Mouse (Mus musculus): ENCODE results near the gene Dlgap3. TPM values are rescaled to one million over a fixed set of nuclear protein-coding genes. Genes with fewer than 3 reads are reported as not detected.

Gene Dlgap3
- polyA plus RNA-seq, 1 experiment: not detected

- no peak overlapping the region for H3K27ac ChIP-seq (ENCODE audit: insufficient read depth, low read length)
- TF ChIP-seq CTCF (IDR thresholded peaks at IDR 0.05; ENCODE audit: borderline replicate concordance, insufficient read depth, low read length) (no peak), POLR2A (IDR thresholded peaks at IDR 0.05; ENCODE audit: low read depth, low read length) (no peak)
- no peaks in the 10 kb centered on the region for H3K4me1 ChIP-seq (ENCODE audit: control insufficient read depth, insufficient read depth, low read length)
- H3K4me3 ChIP-seq (ENCODE audit: insufficient read depth, low read length): no peak overlapping the region
Observed at GRCm38 (mm10) chr4:127157746-127158145, 11.3 kb upstream of the Dlgap3 start.

GRCm38 (mm10) chr4:127163926-127164325 is 5.1 kb upstream of the Dlgap3 start:
- Histone ChIP-seq H3K4me1 (ENCODE audit: control insufficient read depth, insufficient read depth, low read length) (no peaks in the 10 kb centered on the region), H3K27ac (ENCODE audit: insufficient read depth, low read length) (no peak overlapping the region), H3K4me3 (ENCODE audit: insufficient read depth, low read length) (no peak overlapping the region)
- TF ChIP-seq CTCF (IDR thresholded peaks at IDR 0.05; ENCODE audit: borderline replicate concordance, insufficient read depth, low read length): no peak
- TF ChIP-seq POLR2A (IDR thresholded peaks at IDR 0.05; ENCODE audit: low read depth, low read length): no peak

- Histone ChIP-seq H3K4me3 (ENCODE audit: insufficient read depth, low read length) (no peak overlapping the region), H3K27ac (ENCODE audit: insufficient read depth, low read length) (no peak overlapping the region), H3K4me1 (ENCODE audit: control insufficient read depth, insufficient read depth, low read length) (no peaks in the 10 kb centered on the region)
- no peak for TF ChIP-seq POLR2A (IDR thresholded peaks at IDR 0.05; ENCODE audit: low read depth, low read length)
- TF ChIP-seq CTCF (IDR thresholded peaks at IDR 0.05; ENCODE audit: borderline replicate concordance, insufficient read depth, low read length): no peak
Observed at GRCm38 (mm10) chr4:127167096-127167495, 1.9 kb upstream of the Dlgap3 start.

- Histone ChIP-seq H3K27ac (ENCODE audit: insufficient read depth, low read length) (no peak overlapping the region), H3K4me1 (ENCODE audit: control insufficient read depth, insufficient read depth, low read length) (no peaks in the 10 kb centered on the region), H3K4me3 (ENCODE audit: insufficient read depth, low read length) (no peak overlapping the region)
- TF ChIP-seq CTCF (IDR thresholded peaks at IDR 0.05; ENCODE audit: borderline replicate concordance, insufficient read depth, low read length) (no peak), POLR2A (IDR thresholded peaks at IDR 0.05; ENCODE audit: low read depth, low read length) (no peak)
Observed at GRCm38 (mm10) chr4:127167731-127168130, 1.3 kb upstream of the Dlgap3 start.

- Histone ChIP-seq H3K4me3 (ENCODE audit: insufficient read depth, low read length) (peak overlapping the region; percentile 15), H3K4me1 (ENCODE audit: control insufficient read depth, insufficient read depth, low read length) (no peaks in the 10 kb centered on the region), H3K27ac (ENCODE audit: insufficient read depth, low read length) (no peak overlapping the region)
- TF ChIP-seq POLR2A (IDR thresholded peaks at IDR 0.05; ENCODE audit: low read depth, low read length) (no peak), CTCF (IDR thresholded peaks at IDR 0.05; ENCODE audit: borderline replicate concordance, insufficient read depth, low read length) (no peak)
Observed at GRCm38 (mm10) chr4:127168211-127168913, 642 bp upstream of the Dlgap3 start.

- no peak for TF ChIP-seq CTCF (IDR thresholded peaks at IDR 0.05; ENCODE audit: borderline replicate concordance, insufficient read depth, low read length)
- TF ChIP-seq POLR2A (IDR thresholded peaks at IDR 0.05; ENCODE audit: low read depth, low read length): no peak
- H3K4me1 ChIP-seq (ENCODE audit: control insufficient read depth, insufficient read depth, low read length): no peaks in the 10 kb centered on the region
- H3K4me3 ChIP-seq (ENCODE audit: insufficient read depth, low read length): peak overlapping the region; percentile 7; the same call in 1 of the 2 replicates
- no peak overlapping the region for H3K27ac ChIP-seq (ENCODE audit: insufficient read depth, low read length)
Observed at GRCm38 (mm10) chr4:127169346-127170221, 580 bp downstream of the Dlgap3 start.

- Histone ChIP-seq H3K27ac (ENCODE audit: insufficient read depth, low read length) (no peak overlapping the region), H3K4me1 (ENCODE audit: control insufficient read depth, insufficient read depth, low read length) (no peaks in the 10 kb centered on the region), H3K4me3 (ENCODE audit: insufficient read depth, low read length) (no peak overlapping the region)
- TF ChIP-seq CTCF (IDR thresholded peaks at IDR 0.05; ENCODE audit: borderline replicate concordance, insufficient read depth, low read length) (no peak), POLR2A (IDR thresholded peaks at IDR 0.05; ENCODE audit: low read depth, low read length) (no peak)
Observed at GRCm38 (mm10) chr4:127170866-127171265, 1.9 kb downstream of the Dlgap3 start.

GRCm38 (mm10) chr4:127171341-127171905 is 2.4 kb downstream of the Dlgap3 start:
- TF ChIP-seq CTCF (IDR thresholded peaks at IDR 0.05; ENCODE audit: borderline replicate concordance, insufficient read depth, low read length): no peak
- TF ChIP-seq POLR2A (IDR thresholded peaks at IDR 0.05; ENCODE audit: low read depth, low read length): no peak
- no peak overlapping the region for H3K4me3 ChIP-seq (ENCODE audit: insufficient read depth, low read length)
- H3K27ac ChIP-seq (ENCODE audit: insufficient read depth, low read length): no peak overlapping the region
- H3K4me1 ChIP-seq (ENCODE audit: control insufficient read depth, insufficient read depth, low read length): no peaks in the 10 kb centered on the region

GRCm38 (mm10) chr4:127172119-127172518 is 3.1 kb downstream of the Dlgap3 start:
- Histone ChIP-seq H3K4me3 (ENCODE audit: insufficient read depth, low read length) (no peak overlapping the region), H3K27ac (ENCODE audit: insufficient read depth, low read length) (no peak overlapping the region), H3K4me1 (ENCODE audit: control insufficient read depth, insufficient read depth, low read length) (no peaks in the 10 kb centered on the region)
- no peak for TF ChIP-seq CTCF (IDR thresholded peaks at IDR 0.05; ENCODE audit: borderline replicate concordance, insufficient read depth, low read length)

- TF ChIP-seq POLR2A (IDR thresholded peaks at IDR 0.05; ENCODE audit: low read depth, low read length) (no peak), CTCF (IDR thresholded peaks at IDR 0.05; ENCODE audit: borderline replicate concordance, insufficient read depth, low read length) (no peak)
- Histone ChIP-seq H3K4me3 (ENCODE audit: insufficient read depth, low read length) (no peak overlapping the region), H3K4me1 (ENCODE audit: control insufficient read depth, insufficient read depth, low read length) (no peaks in the 10 kb centered on the region), H3K27ac (ENCODE audit: insufficient read depth, low read length) (no peak overlapping the region)
Observed at GRCm38 (mm10) chr4:127172614-127173013, 3.6 kb downstream of the Dlgap3 start.

Data from embryonic fibroblast, embryonic 13.5 days (primary cell).